Mouse (Mus musculus): ENCODE data around the gene Mrps23.
"Not testable (repeated sequence)": the region's sequence is repeated elsewhere in the genome, so short reads cannot be mapped to it uniquely, and the experiment has no call there.

Mrps23 gene

GRCm38 (mm10) chr11:88180467-88180958, 23.7 kb upstream of the Mrps23 start:
- peak; percentile 97 for DNase-seq

- peak; percentile 100 for DNase-seq
Observed at GRCm38 (mm10) chr11:88180959-88181619, 23.1 kb upstream of the Mrps23 start.

- peak; percentile 94 for DNase-seq
Observed at GRCm38 (mm10) chr11:88184632-88185180, 19.5 kb upstream of the Mrps23 start.

- DNase-seq: peak; percentile 92
Observed at GRCm38 (mm10) chr11:88186078-88186946, 17.9 kb upstream of the Mrps23 start.

GRCm38 (mm10) chr11:88186947-88187243, 17.3 kb upstream of the Mrps23 start:
- peak; percentile 93 for DNase-seq

GRCm38 (mm10) chr11:88187417-88188133, 16.6 kb upstream of the Mrps23 start:
- peak; percentile 99 for DNase-seq

- no peak for DNase-seq
Observed at GRCm38 (mm10) chr11:88188216-88188615, 16.0 kb upstream of the Mrps23 start.

GRCm38 (mm10) chr11:88188635-88189034, 15.6 kb upstream of the Mrps23 start:
- peak; percentile 91 for DNase-seq

- no peak for DNase-seq
Observed at GRCm38 (mm10) chr11:88192595-88192994, 11.6 kb upstream of the Mrps23 start.

- no peak for DNase-seq
Observed at GRCm38 (mm10) chr11:88193098-88193823, 10.9 kb upstream of the Mrps23 start.

- DNase-seq: peak; percentile 93
Observed at GRCm38 (mm10) chr11:88193824-88194696, 10.1 kb upstream of the Mrps23 start.

- not testable (repeated sequence) for DNase-seq
Observed at GRCm38 (mm10) chr11:88195699-88196098, 8.5 kb upstream of the Mrps23 start.

- peak; percentile 92 for DNase-seq
Observed at GRCm38 (mm10) chr11:88197153-88197576, 7.0 kb upstream of the Mrps23 start.

GRCm38 (mm10) chr11:88198223-88198622, 6.0 kb upstream of the Mrps23 start:
- DNase-seq: no peak

GRCm38 (mm10) chr11:88201172-88201571, 3.0 kb upstream of the Mrps23 start:
- peak; percentile 91 for DNase-seq

GRCm38 (mm10) chr11:88202077-88202476, 2.1 kb upstream of the Mrps23 start:
- DNase-seq: no peak

GRCm38 (mm10) chr11:88204593-88205368, 593 bp downstream of the Mrps23 start:
- peak; percentile 92 for DNase-seq

GRCm38 (mm10) chr11:88206576-88206975, 2.4 kb downstream of the Mrps23 start:
- DNase-seq: not testable (repeated sequence)

GRCm38 (mm10) chr11:88207697-88208096, 3.5 kb downstream of the Mrps23 start:
- DNase-seq: no peak

GRCm38 (mm10) chr11:88211824-88212582, 7.8 kb downstream of the Mrps23 start:
- DNase-seq: peak; percentile 83
